Mouse (Mus musculus): ENCODE measurements at regions not wholly inside any gene's neighbourhood (a gene's known extent, or its start where the extent isn't known, plus 50 kb on each side); places are given as distances from the start of the nearest gene placed in this dataset.

GRCm38 (mm10) chr6:37728621-37729020, 142.0 kb upstream of the Trim24 start:
- H3K4me1 ChIP-seq (ENCODE audit: control insufficient read depth in 1 of 2, insufficient read depth in 2 of 2), result no peaks in the 10 kb centered on the region
- no peaks in the 10 kb centered on the region for H3K79me2 ChIP-seq (replicated peaks; ENCODE audit: control insufficient read depth, extremely low read depth, insufficient read depth, poor library complexity, severe bottlenecking)
- DNase-seq (ENCODE audit: extremely low read depth), result no peak
- H3K4me3 ChIP-seq (replicated peaks in 1 of 3; ENCODE audit: low read depth in 2 of 3, low read length in 2 of 3, poor library complexity in 1 of 3), result no peak overlapping the region
- peaks cover 3% of the 10 kb centered on the region for H3K9me3 ChIP-seq (replicated peaks; ENCODE audit: low read length)
- H3K27me3 ChIP-seq (replicated peaks), result no peaks in the 10 kb centered on the region
- no peak overlapping the region for H3K4me2 ChIP-seq (ENCODE audit: insufficient read depth, low read depth, poor library complexity, severe bottlenecking)
- TF ChIP-seq PAX5 (IDR thresholded peaks at IDR 0.05; ENCODE audit: low read length) (no peak), ZMIZ1 (IDR thresholded peaks at IDR 0.05; ENCODE audit: low read depth, low read length) (no peak), KAT2A (IDR thresholded peaks at IDR 0.05; ENCODE audit: insufficient replicate concordance, low read length) (no peak), TBP (conservative IDR thresholded peaks at IDR 0.05; ENCODE audit: low read depth, low read length) (no peak), MYC (IDR thresholded peaks at IDR 0.05; ENCODE audit: low read depth, low read length) (no peak), POLR2A (IDR thresholded peaks at IDR 0.05; ENCODE audit: low read depth, low read length) (no peak), USF1 (IDR thresholded peaks at IDR 0.05; ENCODE audit: low read depth, low read length) (no peak), BHLHE40 (IDR thresholded peaks at IDR 0.05; ENCODE audit: low read depth, low read length) (no peak), HCFC1 (IDR thresholded peaks at IDR 0.05; ENCODE audit: low read depth, low read length) (no peak), MAX (IDR thresholded peaks at IDR 0.05; ENCODE audit: low read length) (no peak), CHD1 (IDR thresholded peaks at IDR 0.05; ENCODE audit: low read depth, low read length) (no peak), RCOR1 (conservative IDR thresholded peaks at IDR 0.05; ENCODE audit: low read depth, low read length) (no peak), IRF4 (IDR thresholded peaks at IDR 0.05; ENCODE audit: low read depth, low read length) (no peak), MEF2A (IDR thresholded peaks at IDR 0.05; ENCODE audit: borderline replicate concordance, low read depth, low read length) (no peak), E2F4 (IDR thresholded peaks at IDR 0.05; ENCODE audit: insufficient replicate concordance, low read depth, low read length) (no peak), POLR2AphosphoS2 (IDR thresholded peaks at IDR 0.05; ENCODE audit: low read depth, low read length) (no peak)
- H3K9ac ChIP-seq (ENCODE audit: insufficient read depth, low read depth), result no peak overlapping the region
- dilution Hi-C loops (cut with MboI; ENCODE audit: extremely low pct_ligation_motif_present, extremely low pct_unique_long_range_greater_than_20kb, low sequenced_read_pairs), result no loop called here
- no peaks in the 10 kb centered on the region for H3K36me3 ChIP-seq (replicated peaks in 1 of 2; ENCODE audit: control insufficient read depth in 1 of 2, insufficient read depth in 1 of 2, low read length in 1 of 2)
- in situ Hi-C loops (cut with MboI; ENCODE audit: low pct_ligation_motif_present, low pct_unique_long_range_greater_than_20kb, low sequenced_read_pairs), result no loop called here
- H3K27ac ChIP-seq (ENCODE audit: insufficient read depth, low read depth), result no peak overlapping the region

DNA sequence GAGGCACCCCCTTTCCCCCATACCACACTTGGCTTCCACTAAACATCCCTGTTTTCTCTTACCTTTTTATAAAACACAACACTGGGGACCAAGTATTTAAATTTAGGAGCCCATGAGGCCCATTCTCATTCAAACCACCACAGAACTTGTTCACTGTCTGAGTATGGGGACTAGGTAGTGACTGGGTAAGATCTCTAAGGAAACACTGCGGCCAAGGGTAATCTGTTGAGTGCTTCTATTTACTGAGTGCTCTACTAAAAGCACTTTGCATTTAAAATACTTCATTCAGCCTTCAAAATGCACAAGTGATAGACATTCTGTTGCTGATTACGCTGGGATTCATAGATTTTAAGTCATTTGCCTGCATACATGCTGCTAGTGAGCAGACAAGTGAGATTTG, 141.4 kb upstream of the Trim24 start:
- H3K4me3 ChIP-seq (replicated peaks in 1 of 3; ENCODE audit: low read depth in 2 of 3, low read length in 2 of 3, poor library complexity in 1 of 3), result no peak overlapping the region
- H3K9me3 ChIP-seq (replicated peaks; ENCODE audit: low read length), result peaks cover 3% of the 10 kb centered on the region
- in situ Hi-C loops (cut with MboI; ENCODE audit: low pct_ligation_motif_present, low pct_unique_long_range_greater_than_20kb, low sequenced_read_pairs) (no loop called here), dilution Hi-C loops (cut with MboI; ENCODE audit: extremely low pct_ligation_motif_present, extremely low pct_unique_long_range_greater_than_20kb, low sequenced_read_pairs) (no loop called here)
- no peaks in the 10 kb centered on the region for H3K4me1 ChIP-seq (ENCODE audit: control insufficient read depth in 1 of 2, insufficient read depth in 2 of 2)
- DNase-seq (ENCODE audit: extremely low read depth), result no peak
- no peaks in the 10 kb centered on the region for H3K27me3 ChIP-seq (replicated peaks)
- no peak overlapping the region for H3K9ac ChIP-seq (ENCODE audit: insufficient read depth, low read depth)
- no peaks in the 10 kb centered on the region for H3K36me3 ChIP-seq (replicated peaks in 1 of 2; ENCODE audit: control insufficient read depth in 1 of 2, insufficient read depth in 1 of 2, low read length in 1 of 2)
- H3K27ac ChIP-seq (ENCODE audit: insufficient read depth, low read depth), result no peak overlapping the region
- no peak for TF ChIP-seq POLR2AphosphoS2 (IDR thresholded peaks at IDR 0.05; ENCODE audit: low read depth, low read length)
- no peak for TF ChIP-seq CHD2 (IDR thresholded peaks at IDR 0.05; ENCODE audit: low read length)
- TF ChIP-seq CTCF (conservative IDR thresholded peaks at IDR 0.05 in 1 of 2, IDR thresholded peaks at IDR 0.05 in 1 of 2; ENCODE audit: low read depth in 2 of 2, low read length in 2 of 2), result no peak
- no peak for TF ChIP-seq SIN3A (IDR thresholded peaks at IDR 0.05; ENCODE audit: low read length)
- TF ChIP-seq MYC (IDR thresholded peaks at IDR 0.05; ENCODE audit: low read depth, low read length), result no peak
- no peak for TF ChIP-seq MXI1 (IDR thresholded peaks at IDR 0.05; ENCODE audit: low read depth, low read length)
- TF ChIP-seq USF1 (IDR thresholded peaks at IDR 0.05; ENCODE audit: low read depth, low read length), result no peak
- TF ChIP-seq RAD21 (IDR thresholded peaks at IDR 0.05; ENCODE audit: low read depth, low read length), result no peak
- TF ChIP-seq MAZ (IDR thresholded peaks at IDR 0.05; ENCODE audit: low read depth, low read length), result no peak
- no peak for TF ChIP-seq KAT2A (IDR thresholded peaks at IDR 0.05; ENCODE audit: insufficient replicate concordance, low read length)
- no peak for TF ChIP-seq CHD1 (IDR thresholded peaks at IDR 0.05; ENCODE audit: low read depth, low read length)
- no peaks in the 10 kb centered on the region for H3K79me2 ChIP-seq (replicated peaks; ENCODE audit: control insufficient read depth, extremely low read depth, insufficient read depth, poor library complexity, severe bottlenecking)
- no peak overlapping the region for H3K4me2 ChIP-seq (ENCODE audit: insufficient read depth, low read depth, poor library complexity, severe bottlenecking)
